Mouse (Mus musculus): ENCODE results near the gene Npy5r. TPM values are rescaled to one million over a fixed set of nuclear protein-coding genes. Genes with fewer than 3 reads are reported as not detected.
A peak's percentile ranks its signal among the peaks of the same experiment; 100 is the strongest.

Gene Npy5r
- polyA plus RNA-seq, 1 experiment from 2014 or later, result 0.17 TPM

DNA sequence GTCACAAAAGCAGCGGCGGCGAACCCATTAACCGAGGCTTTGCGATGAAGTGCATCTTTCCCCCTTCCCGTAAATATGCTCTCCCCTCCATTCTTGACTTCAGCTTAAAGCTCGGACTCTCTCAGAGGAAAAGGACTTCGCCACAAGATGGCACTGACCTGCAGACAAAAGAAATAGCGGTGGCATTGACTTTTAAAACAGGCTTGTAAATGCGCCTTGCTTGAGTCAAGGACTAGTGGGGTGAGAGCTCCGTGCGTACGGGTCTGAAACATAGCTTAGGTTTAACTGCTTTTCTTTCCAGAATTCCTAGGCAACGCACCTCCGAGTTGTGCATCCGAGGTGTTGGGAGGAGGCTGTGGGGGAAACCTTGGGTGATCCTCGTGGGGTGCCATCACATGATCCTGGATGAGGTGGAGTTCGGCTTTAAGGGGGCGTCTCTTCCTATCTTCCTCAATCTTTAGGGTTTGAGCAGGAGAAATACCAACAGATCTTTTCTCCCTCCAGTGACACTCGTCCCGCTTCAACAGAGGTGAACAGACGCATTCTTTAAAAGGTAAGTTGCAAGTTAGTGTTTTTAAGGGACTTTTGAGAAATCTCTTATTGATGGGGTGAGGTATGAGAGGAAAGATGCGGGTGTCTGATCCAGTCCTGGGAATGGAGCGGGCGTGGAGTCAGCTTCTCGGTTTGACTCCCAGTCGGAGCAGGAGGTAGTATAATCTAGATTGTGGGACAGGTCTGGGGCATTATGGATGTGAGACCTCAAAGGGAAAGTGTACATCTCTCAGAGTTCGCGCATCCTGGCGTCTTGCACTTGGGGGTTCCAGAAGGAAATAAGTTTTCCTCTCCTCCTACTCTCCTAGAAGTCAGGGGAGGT is 9.3 kb upstream of the Npy5r start, which contains the start of gene Npy1r:
Npy1r (plus strand) TSS at position 223 of the 874 bp plus-strand sequence.
- Histone ChIP-seq H3K4me2 (peak within 1 kb of the TSS; percentile 57), H3K27me3 (ENCODE audit: insufficient read depth, low read length) (peaks cover 19% of the 10 kb centered on the region), H3K27ac (ENCODE audit: low read depth) (no peak within 1 kb of the TSS), H3K9ac (peak within 1 kb of the TSS; percentile 30; the same call in 1 of the 2 replicates), H3K36me3 (ENCODE audit: insufficient read depth) (no peaks in the 10 kb centered on the region), H3K9me3 (ENCODE audit: low read depth, low read length) (no peaks in the 10 kb centered on the region), H3K4me1 (ENCODE audit: insufficient read depth) (no peaks in the 10 kb centered on the region), H3K4me3 (ENCODE audit: low read depth, low read length) (peak within 1 kb of the TSS; percentile 29)
- ATAC-seq (ENCODE audit: insufficient read depth) (peak; percentile 84), DNase-seq (peak; percentile 87)
- TF ChIP-seq CTCF (IDR thresholded peaks at IDR 0.05; ENCODE audit: low read depth), result peak; percentile 71
- WGBS, result 2% methylated on average over 30 of the region's 30 CpGs

DNA sequence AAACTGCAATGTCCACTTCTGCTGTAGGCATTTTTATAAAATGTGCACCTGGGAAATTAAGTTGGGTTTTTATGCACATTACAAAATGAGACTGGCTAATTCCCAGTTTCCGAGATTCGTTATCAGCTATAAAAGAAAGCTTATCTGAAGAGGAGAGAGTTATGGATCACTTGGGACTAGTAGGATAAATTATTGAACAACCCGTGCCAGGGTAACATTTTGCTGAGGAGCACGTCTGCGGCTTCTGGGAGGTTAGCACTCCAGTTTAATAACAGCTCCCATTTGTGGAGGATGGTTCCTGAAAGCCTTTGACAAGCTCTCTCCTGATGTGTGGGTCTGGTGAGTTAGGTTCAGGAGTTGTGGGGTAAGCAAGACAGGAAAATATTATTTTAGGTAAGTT is 2.5 kb upstream of the Npy5r start:
- 60% methylated on average over 5 of the region's 5 CpGs for WGBS
- no peak overlapping the region for H3K9ac ChIP-seq

DNA sequence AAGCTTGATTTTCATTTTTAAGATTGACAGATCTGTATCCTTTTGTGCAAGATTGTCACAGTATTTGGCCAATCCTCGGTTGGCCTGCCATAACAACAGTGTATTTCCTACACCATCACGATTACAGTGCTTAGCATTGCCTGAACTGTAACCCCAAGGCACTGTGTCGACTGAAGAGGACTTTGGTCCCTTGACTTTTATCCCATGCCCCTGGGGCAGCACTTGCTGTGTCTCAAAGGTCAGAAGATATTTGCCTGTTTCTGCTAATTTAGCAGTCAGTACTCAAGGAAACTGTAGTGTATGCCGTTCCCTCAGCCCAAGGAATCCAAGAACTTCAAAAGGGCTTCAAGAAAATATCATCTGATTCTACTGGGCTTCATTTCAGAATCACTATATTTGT is 871 bp upstream of the Npy5r start:
- H3K4me1 ChIP-seq (ENCODE audit: insufficient read depth), result no peaks in the 10 kb centered on the region
- no peaks in the 10 kb centered on the region for H3K36me3 ChIP-seq (ENCODE audit: insufficient read depth)
- H3K4me2 ChIP-seq, result no peak overlapping the region
- no peaks in the 10 kb centered on the region for H3K9me3 ChIP-seq (ENCODE audit: low read depth, low read length)
- no peak for DNase-seq
- H3K27ac ChIP-seq (ENCODE audit: low read depth), result no peak overlapping the region
- peaks cover 13% of the 10 kb centered on the region for H3K27me3 ChIP-seq (ENCODE audit: insufficient read depth, low read length)
- H3K4me3 ChIP-seq (ENCODE audit: low read depth, low read length), result no peak overlapping the region
- no peak for TF ChIP-seq CTCF (IDR thresholded peaks at IDR 0.05; ENCODE audit: low read depth)
- WGBS, result 45% methylated on average over 4 of the region's 4 CpGs
- no peak overlapping the region for H3K9ac ChIP-seq
- no peak for ATAC-seq (ENCODE audit: insufficient read depth)

More for the DNA sequence above, 2.5 kb upstream of the Npy5r start:
- Histone ChIP-seq H3K27ac (ENCODE audit: low read depth) (no peak overlapping the region), H3K4me3 (ENCODE audit: low read depth, low read length) (no peak overlapping the region), H3K27me3 (ENCODE audit: insufficient read depth, low read length) (peaks cover 13% of the 10 kb centered on the region), H3K4me1 (ENCODE audit: insufficient read depth) (no peaks in the 10 kb centered on the region), H3K9me3 (ENCODE audit: low read depth, low read length) (no peaks in the 10 kb centered on the region), H3K4me2 (no peak overlapping the region), H3K36me3 (ENCODE audit: insufficient read depth) (no peaks in the 10 kb centered on the region)
- DNase-seq, result no peak
- no peak for TF ChIP-seq CTCF (IDR thresholded peaks at IDR 0.05; ENCODE audit: low read depth)
- no peak for ATAC-seq (ENCODE audit: insufficient read depth)

DNA sequence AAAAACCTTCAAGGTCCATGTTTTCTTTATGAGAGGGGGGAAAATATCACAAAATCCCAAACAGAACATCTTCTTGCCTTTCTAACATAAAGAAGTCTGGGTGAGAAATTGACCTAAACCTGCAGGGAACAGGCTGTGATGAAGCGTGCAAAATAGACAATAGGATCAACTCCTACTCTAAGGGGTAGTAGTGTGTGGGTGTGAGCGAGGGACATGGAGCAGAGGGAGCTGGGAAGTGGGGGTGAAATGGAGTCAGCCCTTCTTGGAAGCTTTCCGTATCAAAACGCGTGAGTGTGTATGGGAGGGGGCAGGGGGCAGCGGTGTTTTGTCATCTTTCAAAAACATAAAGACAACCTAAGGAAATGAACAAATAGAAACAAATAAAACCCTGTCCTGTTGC is 467 bp upstream of the Npy5r start:
- 51% methylated on average over 6 of the region's 6 CpGs for WGBS
- H3K27ac ChIP-seq (ENCODE audit: low read depth), result no peak overlapping the region
- H3K27me3 ChIP-seq (ENCODE audit: insufficient read depth, low read length), result peaks cover 13% of the 10 kb centered on the region
- no peak overlapping the region for H3K9ac ChIP-seq
- H3K4me1 ChIP-seq (ENCODE audit: insufficient read depth), result no peaks in the 10 kb centered on the region
- DNase-seq (no peak), ATAC-seq (ENCODE audit: insufficient read depth) (no peak)
- H3K9me3 ChIP-seq (ENCODE audit: low read depth, low read length), result no peaks in the 10 kb centered on the region
- H3K4me2 ChIP-seq, result peak overlapping the region; percentile 73
- TF ChIP-seq CTCF (IDR thresholded peaks at IDR 0.05; ENCODE audit: low read depth), result no peak
- H3K36me3 ChIP-seq (ENCODE audit: insufficient read depth), result no peaks in the 10 kb centered on the region
- H3K4me3 ChIP-seq (ENCODE audit: low read depth, low read length), result no peak overlapping the region

DNA sequence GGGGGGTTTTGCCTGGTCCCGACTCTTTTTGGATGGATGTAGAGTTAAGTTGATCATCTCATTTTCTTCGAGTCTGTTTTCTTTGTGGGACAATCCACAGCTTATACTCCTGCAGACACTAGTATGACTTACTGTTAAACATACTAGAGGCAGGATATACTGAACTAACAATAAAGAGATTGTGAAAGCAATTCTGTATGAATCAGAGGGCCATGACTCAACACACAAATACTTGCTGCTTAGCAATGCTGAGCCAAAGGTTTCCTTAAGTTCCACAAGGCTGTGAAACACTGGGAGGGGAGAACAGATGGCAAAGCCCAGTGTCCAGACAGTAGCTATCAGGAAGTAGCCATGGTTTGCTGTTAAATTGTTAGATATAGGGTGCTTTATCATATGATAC is 6.7 kb downstream of the Npy5r start:
- Histone ChIP-seq H3K4me2 (no peak overlapping the region), H3K9ac (no peak overlapping the region), H3K4me3 (ENCODE audit: low read depth, low read length) (no peak overlapping the region), H3K36me3 (ENCODE audit: insufficient read depth) (no peaks in the 10 kb centered on the region), H3K27me3 (ENCODE audit: insufficient read depth, low read length) (no peaks in the 10 kb centered on the region), H3K4me1 (ENCODE audit: insufficient read depth) (no peaks in the 10 kb centered on the region), H3K27ac (ENCODE audit: low read depth) (no peak overlapping the region), H3K9me3 (ENCODE audit: low read depth, low read length) (no peaks in the 10 kb centered on the region)
- DNase-seq (no peak), ATAC-seq (ENCODE audit: insufficient read depth) (no peak)
- no peak for TF ChIP-seq CTCF (IDR thresholded peaks at IDR 0.05; ENCODE audit: low read depth)
- 81% methylated on average over 2 of the region's 2 CpGs for WGBS

DNA sequence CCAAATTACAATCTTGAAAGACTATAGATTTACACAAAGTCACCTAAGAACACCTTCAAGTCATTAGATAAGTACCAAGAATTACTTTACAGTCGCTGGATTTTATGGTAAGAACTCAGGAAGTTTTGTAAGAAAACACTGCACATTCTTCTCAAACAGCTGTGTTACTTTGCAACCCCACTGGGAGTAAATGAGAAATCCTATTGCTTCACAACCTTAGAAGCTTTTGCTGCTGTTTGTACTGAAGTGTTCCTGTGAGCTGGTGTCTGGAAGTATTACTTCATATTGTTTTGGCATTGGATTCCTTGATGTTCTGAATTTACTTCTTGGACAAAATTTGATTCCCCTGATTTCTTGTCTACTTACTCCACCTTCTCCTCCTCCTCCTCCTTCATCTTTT is 57.2 kb downstream of the Npy5r start:
- ATAC-seq (ENCODE audit: insufficient read depth) (no peak), DNase-seq (no peak)
- Histone ChIP-seq H3K9ac (no peak overlapping the region), H3K27me3 (ENCODE audit: insufficient read depth, low read length) (no peaks in the 10 kb centered on the region), H3K9me3 (ENCODE audit: low read depth, low read length) (no peaks in the 10 kb centered on the region), H3K36me3 (ENCODE audit: insufficient read depth) (no peaks in the 10 kb centered on the region), H3K4me1 (ENCODE audit: insufficient read depth) (no peaks in the 10 kb centered on the region), H3K4me3 (ENCODE audit: low read depth, low read length) (no peak overlapping the region), H3K27ac (ENCODE audit: low read depth) (no peak overlapping the region), H3K4me2 (no peak overlapping the region)
- WGBS, result 54% methylated on average over 1 of the region's 1 CpGs
- TF ChIP-seq CTCF (IDR thresholded peaks at IDR 0.05; ENCODE audit: low read depth), result no peak

Other genes starting within 250 kb of the Npy5r start
- 13.9 and 14.5 TPM in 2 replicates for gene Tma16, start 201.6 kb downstream of the Npy5r start, polyA plus RNA-seq (2014; fragmentation: Nextera tagmentation; extraction: Ambion mirVana)
- gene Tktl2, start 176.4 kb downstream of the Npy5r start, polyA plus RNA-seq (2014; fragmentation: Nextera tagmentation; extraction: Ambion mirVana), result not detected in 2 replicates
- gene Npy1r, start 9.1 kb upstream of the Npy5r start, polyA plus RNA-seq (2014; fragmentation: Nextera tagmentation; extraction: Ambion mirVana), result 0.89 and 0.92 TPM in 2 replicates
- 5.6 and 6.1 TPM in 2 replicates for gene Naf1, start 172.1 kb upstream of the Npy5r start, polyA plus RNA-seq (2014; fragmentation: Nextera tagmentation; extraction: Ambion mirVana)

All from lung, embryonic 14.5 days (tissue).